Mouse (Mus musculus) subcutaneous adipose tissue, adult 2 months (tissue): ENCODE measurements around the gene Zic1. TPM values are rescaled to one million over a fixed set of nuclear protein-coding genes. Genes with fewer than 3 reads are reported as not detected.

Source experiments
- polyA plus RNA-seq: library from polyadenylated mRNA; depleted of rRNA; stranded (reverse); fragments of >200 nt; gene quantifications from 2 replicates; pipeline ENCODE4 v1.2.3, GENCODE M21; 2012; ENCODE audit warnings: low replicate concordance; rRNA removed

The Zic1 gene
- not detected in 2 replicates for polyA plus RNA-seq

DNA sequence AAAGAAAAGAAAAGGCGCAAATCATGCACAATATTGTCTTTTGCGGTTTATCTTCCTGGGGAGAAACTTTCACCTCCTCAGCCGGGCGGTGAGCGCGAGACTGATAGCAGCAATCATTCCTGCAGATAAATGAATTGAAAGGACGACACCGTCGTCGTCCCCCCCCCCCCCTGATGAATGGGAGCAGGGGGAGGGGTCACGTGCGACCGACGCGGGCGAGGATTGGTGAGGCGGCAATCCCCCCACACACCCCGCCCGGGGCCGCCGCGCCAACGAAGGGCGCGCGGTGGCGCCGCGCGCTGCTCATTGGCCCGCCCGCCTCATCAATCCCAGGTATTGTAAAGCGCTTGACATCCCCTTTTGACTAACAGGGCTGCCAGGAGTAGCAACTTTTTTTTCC is at the start of gene Zic1:
Zic1 (minus strand) TSS at position 147 of the 400 bp plus-strand sequence.

DNA sequence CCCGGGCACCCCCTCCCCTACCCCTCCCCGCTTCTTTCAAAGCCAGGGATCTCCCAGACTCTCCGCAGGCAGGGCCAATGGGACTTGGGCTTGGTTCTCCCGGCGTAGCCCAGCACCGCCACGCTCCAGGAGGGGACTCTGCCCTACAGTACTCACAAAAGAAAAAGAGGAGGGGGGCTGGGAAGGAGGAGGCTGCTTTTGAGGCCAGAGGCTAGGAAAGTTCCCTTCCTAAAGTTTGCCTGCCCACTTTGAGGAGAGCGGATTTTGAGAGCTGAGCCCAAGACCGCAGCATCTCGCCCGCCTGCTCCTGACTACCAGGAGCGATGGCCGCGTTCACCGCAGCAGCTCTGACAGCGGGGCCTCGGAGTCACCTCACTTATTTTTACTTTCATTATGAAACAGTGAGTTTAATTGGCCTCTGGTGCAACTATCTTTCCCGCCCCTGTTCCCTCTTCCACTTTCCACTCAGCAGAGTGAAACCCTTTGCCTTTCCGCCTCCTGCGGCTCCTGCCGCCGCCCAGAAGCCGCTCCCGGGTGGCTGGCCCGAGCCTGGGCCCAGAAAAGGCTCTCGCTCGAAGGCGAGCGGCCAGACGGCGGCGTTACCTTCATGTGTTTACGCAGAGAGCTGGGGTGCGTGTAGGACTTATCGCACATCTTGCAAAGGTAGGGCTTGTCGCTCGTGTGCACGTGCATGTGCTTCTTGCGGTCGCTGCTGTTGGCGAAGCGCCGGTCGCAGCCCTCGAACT is 3.6 kb downstream of the Zic1 start, which contains the start of gene Zic4:
Zic4 (plus strand) TSS at position 558 of the 746 bp plus-strand sequence.

Other genes with a start within 250 kb of the Zic1 start
- not detected in 2 replicates for gene Zic4, start 3.4 kb downstream of the Zic1 start, polyA plus RNA-seq